Mouse (Mus musculus): ENCODE measurements around the gene Ptk7.

Gene Ptk7

DNA sequence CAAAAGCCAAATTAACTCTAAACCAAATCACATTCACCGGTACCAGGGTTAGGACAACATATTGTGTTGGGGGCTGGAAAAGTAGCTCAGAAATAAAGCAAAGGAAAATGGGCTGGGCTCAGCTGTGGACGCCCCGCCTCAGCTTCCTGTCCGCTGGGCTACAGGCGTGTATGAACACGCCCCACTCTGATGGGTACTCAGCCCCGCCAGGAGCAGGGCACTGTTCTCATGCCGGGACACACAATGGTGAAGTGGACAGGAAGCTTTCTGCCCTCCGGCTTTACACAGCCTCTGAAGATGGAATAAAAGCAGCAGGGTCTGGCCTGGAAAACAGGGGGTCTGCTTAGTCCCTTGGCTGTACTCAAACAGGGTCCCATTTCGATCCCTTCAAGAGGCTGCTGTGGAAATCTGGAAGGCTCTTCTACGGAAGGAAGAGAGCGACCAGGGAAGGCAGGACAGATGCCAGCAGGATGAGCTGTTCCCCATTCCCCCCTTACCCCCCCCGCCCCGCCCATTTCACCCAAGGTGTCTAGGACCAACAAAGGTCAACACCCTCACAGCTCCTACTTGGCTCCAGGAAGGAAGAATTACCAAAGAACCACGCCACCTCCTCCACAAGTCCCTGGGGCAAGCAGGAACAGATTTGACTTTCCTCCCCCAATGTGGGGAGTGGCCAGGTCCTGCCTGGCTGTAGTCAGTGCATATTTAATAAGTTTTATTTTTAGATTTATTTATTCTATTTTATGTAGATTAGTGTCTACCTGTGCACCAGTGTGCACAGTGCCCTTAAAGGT is 19.4 kb downstream of the Ptk7 start:
- no peak for DNase-seq (ENCODE audit: low read depth, low spot score)

DNA sequence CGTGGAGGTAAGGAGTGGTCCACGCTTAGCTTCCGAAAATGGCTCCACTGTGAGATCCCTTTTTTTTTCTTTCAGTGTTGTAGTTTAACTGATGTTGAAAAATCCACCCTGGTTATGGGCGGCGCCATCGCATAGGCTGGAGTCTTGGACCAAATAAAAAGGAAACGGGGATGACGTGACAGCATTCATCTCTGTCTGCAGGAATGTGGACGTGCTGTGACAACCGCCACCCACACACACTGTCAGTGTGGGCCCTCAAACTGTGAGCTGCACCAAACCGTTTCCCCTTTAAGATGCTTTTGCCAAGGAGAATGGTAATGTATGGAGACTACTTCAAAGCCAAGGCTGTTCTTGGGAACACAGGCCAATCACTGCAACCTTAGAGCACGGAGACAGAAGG is 23.3 kb downstream of the Ptk7 start:
- no peak for DNase-seq (ENCODE audit: low read depth, low spot score)

- DNase-seq (ENCODE audit: low read depth, low spot score) = no peak
These were observed 24.2 kb downstream of the Ptk7 start for GRCm38 (mm10) chr17:46605126-46605525.

DNA sequence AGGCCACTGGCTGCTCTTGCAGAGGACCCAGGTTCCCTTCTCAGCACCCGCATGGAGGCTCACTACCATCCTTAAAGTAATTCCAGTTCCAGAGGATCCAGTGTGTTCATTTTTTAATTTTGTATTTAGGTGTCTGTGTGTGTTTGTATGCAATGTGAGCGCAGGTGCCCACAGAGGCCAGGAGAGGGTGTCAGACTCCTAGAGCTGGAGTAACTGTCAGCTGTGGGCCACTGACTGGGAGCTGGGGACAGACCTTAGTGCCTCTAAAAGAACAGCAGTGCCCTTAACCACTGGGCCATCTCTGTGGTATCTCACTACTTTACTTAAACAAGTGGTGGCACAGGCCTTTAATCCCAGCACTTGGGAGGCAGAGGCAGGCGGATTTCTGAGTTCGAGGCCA is 26.1 kb downstream of the Ptk7 start:
- DNase-seq (ENCODE audit: low read depth, low spot score) = no peak

DNA sequence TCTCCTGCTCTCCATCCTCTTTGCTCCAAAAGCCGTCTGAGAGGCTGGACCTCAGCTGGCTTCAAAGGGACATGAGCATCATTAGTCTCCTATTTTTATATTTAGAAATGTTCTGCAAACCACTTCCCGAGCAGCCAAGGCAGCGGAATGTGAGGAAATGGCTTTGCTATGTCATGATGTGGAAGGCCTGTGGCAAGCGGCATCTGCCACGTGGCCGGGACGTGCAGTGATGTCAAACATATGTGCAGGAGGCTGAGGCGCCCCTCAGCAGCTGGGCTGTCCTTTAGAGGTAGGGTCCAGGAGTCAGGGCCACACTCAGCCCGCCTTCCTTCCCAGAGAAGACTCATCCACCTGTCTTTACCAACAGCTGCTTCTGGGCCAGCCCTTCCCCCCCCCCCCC is 27.1 kb downstream of the Ptk7 start:
- no peak for DNase-seq (ENCODE audit: low read depth, low spot score)

DNA sequence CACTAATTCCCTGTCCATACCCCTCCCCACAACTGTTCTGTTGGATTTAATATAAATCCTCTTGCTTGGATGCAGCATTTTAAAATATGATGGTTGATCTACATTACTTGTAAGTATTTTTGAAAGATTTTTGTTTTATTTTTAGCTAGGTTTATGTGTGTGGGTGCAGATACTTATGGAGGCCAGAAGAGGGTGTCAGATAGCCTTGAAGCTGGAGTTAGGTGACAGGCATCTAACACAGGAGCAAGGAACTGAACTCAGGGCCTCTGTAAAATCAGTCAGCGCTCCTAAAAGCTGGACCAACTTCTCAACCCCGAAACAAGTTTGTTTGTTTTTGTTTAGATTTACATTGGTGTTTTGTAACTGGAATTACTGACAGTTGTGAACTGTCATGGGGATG is 28.7 kb downstream of the Ptk7 start:
- DNase-seq (ENCODE audit: low read depth, low spot score) = no peak

DNA sequence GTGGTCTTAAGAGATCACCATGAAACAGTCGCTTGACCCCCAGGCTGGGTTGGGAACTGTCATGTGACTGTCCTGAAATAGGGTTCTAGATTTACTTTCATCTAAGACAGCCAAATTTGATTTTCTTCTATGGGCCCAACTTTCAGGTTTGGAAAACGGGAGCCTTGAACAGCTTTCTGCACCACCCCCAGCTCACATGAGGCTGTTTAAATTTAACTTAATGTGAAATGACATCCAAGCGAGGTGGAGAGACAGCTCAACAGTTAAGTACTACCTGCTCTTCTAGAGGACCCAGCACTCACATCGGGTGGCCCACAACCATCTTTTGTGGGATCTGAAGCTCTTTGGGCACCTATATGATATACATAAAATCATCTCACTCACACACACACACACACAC is 30.3 kb downstream of the Ptk7 start:
- DNase-seq (ENCODE audit: low read depth, low spot score) = no peak

DNA sequence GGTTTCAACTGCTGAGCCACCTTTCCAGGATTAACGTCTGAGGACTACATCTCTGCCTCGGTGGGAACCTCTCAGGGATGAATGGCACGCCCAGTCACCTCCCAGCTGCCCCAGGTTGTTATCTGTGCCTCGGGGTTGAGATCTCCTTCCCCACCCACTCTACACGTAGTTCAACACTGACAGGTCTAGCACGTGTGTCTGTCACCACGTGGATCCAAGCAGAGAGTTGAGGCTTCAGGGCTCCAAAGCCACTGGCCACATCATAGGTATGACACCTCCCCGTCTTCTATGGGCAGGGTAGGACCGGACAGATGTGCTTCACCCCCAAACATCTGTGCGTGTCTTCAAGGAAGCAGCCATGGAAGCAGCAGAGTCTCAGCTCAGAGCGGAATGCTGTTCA is 31.3 kb downstream of the Ptk7 start:
- no peak for DNase-seq (ENCODE audit: low read depth, low spot score)

GRCm38 (mm10) chr17:46595336-46595735 is 34.0 kb downstream of the Ptk7 start:
- no peak for DNase-seq (ENCODE audit: low read depth, low spot score)

DNA sequence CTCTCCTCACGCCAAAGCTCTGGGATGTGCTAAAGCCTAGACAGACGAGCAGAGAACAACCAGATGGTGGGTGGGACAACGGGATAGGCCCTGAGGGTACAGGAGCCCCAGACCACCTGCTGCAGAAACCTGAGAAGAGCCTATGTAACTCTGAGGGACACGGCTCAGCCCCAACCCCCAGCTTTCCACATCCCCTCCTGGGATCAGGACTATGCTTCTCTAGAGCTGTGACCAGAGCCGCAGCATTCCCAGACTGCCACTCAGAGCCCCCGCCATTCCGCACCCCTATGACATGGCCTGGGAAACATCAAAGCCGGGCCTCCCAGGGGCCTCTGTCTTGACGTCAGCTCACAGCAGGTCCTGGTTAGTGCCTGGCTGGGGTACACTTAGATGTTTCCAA is 34.7 kb downstream of the Ptk7 start:
- DNase-seq (ENCODE audit: low read depth, low spot score) = no peak

DNA sequence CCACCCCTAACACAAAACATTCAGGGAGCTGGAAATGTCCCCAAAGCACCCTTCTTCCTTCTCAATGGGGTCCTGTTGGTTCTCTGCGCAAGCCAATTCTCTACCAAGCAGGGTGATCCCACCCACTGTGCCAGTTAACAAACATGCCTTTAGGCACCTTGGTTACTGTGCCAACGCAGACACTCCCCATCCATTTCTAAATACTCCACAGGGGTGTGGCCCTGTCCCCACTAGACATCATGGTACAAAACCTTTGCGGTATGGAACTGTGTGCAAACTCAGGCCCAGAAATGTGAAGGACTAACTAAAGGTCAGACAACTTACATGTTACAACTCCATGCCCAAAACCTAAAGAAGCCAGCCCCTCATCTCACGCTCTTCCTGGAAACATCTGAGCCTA is 36.2 kb downstream of the Ptk7 start:
- no peak for DNase-seq (ENCODE audit: low read depth, low spot score)

- DNase-seq (ENCODE audit: low read depth, low spot score) = no peak
These were observed 37.9 kb downstream of the Ptk7 start for GRCm38 (mm10) chr17:46591406-46591805.

DNA sequence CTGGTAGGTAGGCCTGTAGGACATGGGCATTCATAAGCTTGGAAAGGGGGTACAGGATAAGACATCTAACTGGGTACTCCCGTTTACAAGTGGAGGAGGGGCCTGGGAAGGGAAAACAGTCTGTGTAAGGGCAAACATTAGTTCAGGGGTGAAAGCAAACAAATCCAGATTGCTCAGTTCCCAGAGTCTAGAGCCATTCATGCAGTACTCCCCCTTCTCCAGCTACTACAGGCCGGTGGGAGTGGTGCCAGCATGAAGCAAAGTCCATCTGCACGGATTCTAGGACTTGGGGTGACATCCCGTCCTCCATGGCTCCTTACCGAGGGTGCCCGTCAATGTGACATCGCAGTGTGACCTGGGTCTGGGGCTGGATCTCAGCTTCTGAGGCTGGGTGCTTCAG is 38.9 kb downstream of the Ptk7 start:
- no peak for DNase-seq (ENCODE audit: low read depth, low spot score)

- DNase-seq (ENCODE audit: low read depth, low spot score) = no peak
These were observed 39.5 kb downstream of the Ptk7 start for GRCm38 (mm10) chr17:46589635-46590314.

DNA sequence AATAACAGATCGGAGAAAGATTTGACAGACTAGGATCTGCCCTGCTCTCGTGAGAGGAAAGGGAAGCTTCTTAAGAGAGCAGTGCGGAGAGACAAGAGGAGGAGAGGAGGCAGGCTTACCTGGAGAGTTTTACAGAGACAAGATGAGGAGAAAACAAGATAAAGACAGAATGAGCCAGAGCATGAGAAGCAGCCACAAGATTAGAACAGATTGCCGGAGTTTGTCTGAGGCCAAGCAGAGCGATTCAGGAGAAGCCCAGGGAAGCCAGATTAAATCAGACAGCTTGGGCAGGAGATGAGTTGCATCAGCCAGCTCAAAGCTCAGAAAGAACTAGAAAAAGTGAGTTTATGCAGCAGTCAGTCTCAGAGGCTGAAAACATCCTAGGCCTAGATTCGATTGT is 40.4 kb downstream of the Ptk7 start:
- no peak for DNase-seq (ENCODE audit: low read depth, low spot score)

- peak; percentile 38 for DNase-seq (ENCODE audit: low read depth, low spot score)
These were observed 41.1 kb downstream of the Ptk7 start for GRCm38 (mm10) chr17:46588173-46588572.

GRCm38 (mm10) chr17:46586327-46586726 is 43.0 kb downstream of the Ptk7 start:
- no peak for DNase-seq (ENCODE audit: low read depth, low spot score)

GRCm38 (mm10) chr17:46578650-46579049 is 50.7 kb downstream of the Ptk7 start:
- no peak for DNase-seq (ENCODE audit: low read depth, low spot score)

GRCm38 (mm10) chr17:46576070-46576469 is 53.2 kb downstream of the Ptk7 start:
- peak; percentile 63 for DNase-seq (ENCODE audit: low read depth, low spot score)

DNA sequence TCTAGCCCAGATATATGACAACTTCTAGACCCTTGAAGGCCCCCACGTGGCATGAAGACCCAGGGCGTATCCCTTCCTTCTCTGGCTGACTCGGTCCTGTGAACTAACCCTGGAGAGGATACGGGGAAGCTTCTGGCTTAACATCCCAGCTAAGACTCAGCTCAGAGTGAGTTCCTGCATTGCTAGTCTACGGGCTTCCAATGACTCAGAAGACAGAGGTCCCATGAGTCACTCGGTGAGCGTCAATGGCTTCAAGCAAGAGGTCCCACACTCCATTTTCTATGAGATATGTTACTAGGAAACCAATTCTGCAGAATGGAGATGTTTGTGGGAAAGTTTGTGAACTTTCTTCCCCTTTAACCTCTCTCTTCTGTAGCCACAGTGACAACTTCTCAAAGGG is 54.8 kb downstream of the Ptk7 start:
- DNase-seq (ENCODE audit: low read depth, low spot score) = no peak

DNA sequence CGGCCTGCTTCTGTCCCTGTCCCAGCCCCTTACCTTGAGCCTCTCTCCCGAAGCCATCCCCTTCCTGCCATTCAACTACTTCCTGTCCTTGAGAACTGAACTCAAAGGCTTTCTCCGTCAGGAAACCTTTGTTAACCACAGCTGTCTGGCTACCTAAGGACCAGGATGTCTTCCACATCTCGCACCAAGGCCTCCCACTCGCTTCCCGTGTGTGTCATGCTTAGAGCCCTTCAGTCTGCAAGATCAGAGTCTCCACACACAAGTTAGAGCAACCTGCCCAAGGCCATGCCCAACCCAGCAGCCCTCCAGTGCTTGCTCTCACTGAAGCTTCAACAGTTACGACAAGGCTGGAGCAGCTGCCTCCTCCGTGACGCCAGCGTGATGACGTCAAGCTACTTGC is 58.3 kb downstream of the Ptk7 start:
- DNase-seq (ENCODE audit: low read depth, low spot score) = no peak

DNA sequence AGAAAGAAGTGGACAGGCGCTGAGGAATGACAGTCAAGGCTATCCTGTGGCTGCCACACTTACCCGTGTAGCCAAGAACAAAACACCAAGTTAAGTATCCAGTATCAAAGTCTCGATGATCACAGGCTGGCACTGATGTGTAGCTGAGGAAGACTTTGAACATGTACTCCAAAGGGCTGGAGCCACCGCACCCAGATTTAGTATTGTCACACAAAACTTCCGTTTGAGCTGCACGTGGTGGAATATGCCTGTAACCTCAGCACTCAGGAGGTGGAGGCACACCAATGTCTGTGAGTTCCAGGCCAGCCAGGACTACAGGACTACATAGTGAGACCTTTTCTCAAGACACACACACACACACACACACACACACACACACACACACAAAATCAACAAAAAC is 70.2 kb downstream of the Ptk7 start:
- DNase-seq (ENCODE audit: low read depth, low spot score) = no peak

- no peak for DNase-seq (ENCODE audit: low read depth, low spot score)
These were observed 71.2 kb downstream of the Ptk7 start for GRCm38 (mm10) chr17:46558151-46558550.
